Mouse (Mus musculus): ENCODE measurements at regions not wholly inside any gene's neighbourhood (a gene's known extent, or its start where the extent isn't known, plus 50 kb on each side); places are given as distances from the start of the nearest gene placed in this dataset.

- ATAC-seq (ENCODE audit: low FRiP score, low TSS enrichment): no peak
- Histone ChIP-seq H3K4me3 (ENCODE audit: low read length) (no peak overlapping the region), H3K9ac (ENCODE audit: low read depth, low read length) (no peak overlapping the region), H3K27ac (ENCODE audit: low read depth, low read length) (no peak overlapping the region), H3K36me3 (ENCODE audit: control insufficient read depth, insufficient read depth, low read length) (no peaks in the 10 kb centered on the region), H3K4me2 (replicated peaks; ENCODE audit: low read depth, low read length) (no peak overlapping the region), H3K4me1 (ENCODE audit: control insufficient read depth, insufficient read depth, low read length) (no peaks in the 10 kb centered on the region), H3K27me3 (ENCODE audit: control insufficient read depth, insufficient read depth, low read length) (no peaks in the 10 kb centered on the region), H3K9me3 (ENCODE audit: control insufficient read depth, low read length) (no peaks in the 10 kb centered on the region)
- WGBS: 87% methylated on average over 2 of the region's 2 CpGs
Measured at GRCm38 (mm10) chr17:75916590-75916989, 364.8 kb upstream of the Fam98a start.

- Histone ChIP-seq H3K27ac (ENCODE audit: low read depth, low read length) (no peak overlapping the region), H3K4me3 (ENCODE audit: low read length) (no peak overlapping the region), H3K27me3 (ENCODE audit: control insufficient read depth, insufficient read depth, low read length) (no peaks in the 10 kb centered on the region), H3K36me3 (ENCODE audit: control insufficient read depth, insufficient read depth, low read length) (no peaks in the 10 kb centered on the region), H3K9me3 (ENCODE audit: control insufficient read depth, low read length) (no peaks in the 10 kb centered on the region), H3K9ac (ENCODE audit: low read depth, low read length) (no peak overlapping the region), H3K4me1 (ENCODE audit: control insufficient read depth, insufficient read depth, low read length) (no peaks in the 10 kb centered on the region), H3K4me2 (replicated peaks; ENCODE audit: low read depth, low read length) (no peak overlapping the region)
- WGBS: 93% methylated on average over 1 of the region's 1 CpGs
- ATAC-seq (ENCODE audit: low FRiP score, low TSS enrichment): no peak
Measured at GRCm38 (mm10) chr17:75915256-75915655, 363.5 kb upstream of the Fam98a start.

- H3K27me3 ChIP-seq (ENCODE audit: control insufficient read depth, insufficient read depth, low read length): no peaks in the 10 kb centered on the region
- H3K27ac ChIP-seq (ENCODE audit: low read depth, low read length): no peak overlapping the region
- ATAC-seq (ENCODE audit: low FRiP score, low TSS enrichment): no peak
- WGBS: 81% methylated on average over 3 of the region's 3 CpGs
- no peak overlapping the region for H3K4me3 ChIP-seq (ENCODE audit: low read length)
- H3K9ac ChIP-seq (ENCODE audit: low read depth, low read length): no peak overlapping the region
- H3K4me1 ChIP-seq (ENCODE audit: control insufficient read depth, insufficient read depth, low read length): no peaks in the 10 kb centered on the region
- H3K4me2 ChIP-seq (replicated peaks; ENCODE audit: low read depth, low read length): no peak overlapping the region
- H3K36me3 ChIP-seq (ENCODE audit: control insufficient read depth, insufficient read depth, low read length): no peaks in the 10 kb centered on the region
- no peaks in the 10 kb centered on the region for H3K9me3 ChIP-seq (ENCODE audit: control insufficient read depth, low read length)
Measured at GRCm38 (mm10) chr17:75907085-75907484, 355.3 kb upstream of the Fam98a start.

- Histone ChIP-seq H3K9ac (ENCODE audit: low read depth, low read length) (no peak overlapping the region), H3K36me3 (ENCODE audit: control insufficient read depth, insufficient read depth, low read length) (no peaks in the 10 kb centered on the region), H3K4me3 (ENCODE audit: low read length) (no peak overlapping the region), H3K4me1 (ENCODE audit: control insufficient read depth, insufficient read depth, low read length) (no peaks in the 10 kb centered on the region), H3K4me2 (replicated peaks; ENCODE audit: low read depth, low read length) (no peak overlapping the region), H3K27me3 (ENCODE audit: control insufficient read depth, insufficient read depth, low read length) (no peaks in the 10 kb centered on the region), H3K9me3 (ENCODE audit: control insufficient read depth, low read length) (no peaks in the 10 kb centered on the region), H3K27ac (ENCODE audit: low read depth, low read length) (no peak overlapping the region)
- ATAC-seq (ENCODE audit: low FRiP score, low TSS enrichment): no peak
- 61% methylated on average over 3 of the region's 3 CpGs for WGBS
Measured at GRCm38 (mm10) chr17:75906643-75907042, 354.9 kb upstream of the Fam98a start.

GRCm38 (mm10) chr17:75895436-75895835 is 343.7 kb upstream of the Fam98a start:
- H3K4me3 ChIP-seq (ENCODE audit: low read length): no peak overlapping the region
- 58% methylated on average over 6 of the region's 6 CpGs for WGBS
- no peak overlapping the region for H3K27ac ChIP-seq (ENCODE audit: low read depth, low read length)
- H3K36me3 ChIP-seq (ENCODE audit: control insufficient read depth, insufficient read depth, low read length): no peaks in the 10 kb centered on the region
- 0 out of 2 replicates have a peak, but pooled peaks cover 3% of the 10 kb centered on the region for H3K4me1 ChIP-seq (ENCODE audit: control insufficient read depth, insufficient read depth, low read length)
- ATAC-seq (ENCODE audit: low FRiP score, low TSS enrichment): no peak
- H3K27me3 ChIP-seq (ENCODE audit: control insufficient read depth, insufficient read depth, low read length): no peaks in the 10 kb centered on the region
- H3K9ac ChIP-seq (ENCODE audit: low read depth, low read length): no peak overlapping the region
- no peak overlapping the region for H3K4me2 ChIP-seq (replicated peaks; ENCODE audit: low read depth, low read length)
- no peaks in the 10 kb centered on the region for H3K9me3 ChIP-seq (ENCODE audit: control insufficient read depth, low read length)

GRCm38 (mm10) chr17:75894934-75895333 is 343.2 kb upstream of the Fam98a start:
- Histone ChIP-seq H3K36me3 (ENCODE audit: control insufficient read depth, insufficient read depth, low read length) (no peaks in the 10 kb centered on the region), H3K4me3 (ENCODE audit: low read length) (no peak overlapping the region), H3K9ac (ENCODE audit: low read depth, low read length) (no peak overlapping the region), H3K4me2 (replicated peaks; ENCODE audit: low read depth, low read length) (no peak overlapping the region), H3K4me1 (ENCODE audit: control insufficient read depth, insufficient read depth, low read length) (0 out of 2 replicates have a peak, but pooled peaks cover 3% of the 10 kb centered on the region), H3K9me3 (ENCODE audit: control insufficient read depth, low read length) (no peaks in the 10 kb centered on the region), H3K27me3 (ENCODE audit: control insufficient read depth, insufficient read depth, low read length) (no peaks in the 10 kb centered on the region), H3K27ac (ENCODE audit: low read depth, low read length) (no peak overlapping the region)
- 75% methylated on average over 4 of the region's 4 CpGs for WGBS
- no peak for ATAC-seq (ENCODE audit: low FRiP score, low TSS enrichment)

- Histone ChIP-seq H3K4me3 (ENCODE audit: low read length) (no peak overlapping the region), H3K36me3 (ENCODE audit: control insufficient read depth, insufficient read depth, low read length) (no peaks in the 10 kb centered on the region), H3K27ac (ENCODE audit: low read depth, low read length) (no peak overlapping the region), H3K9ac (ENCODE audit: low read depth, low read length) (no peak overlapping the region), H3K27me3 (ENCODE audit: control insufficient read depth, insufficient read depth, low read length) (no peaks in the 10 kb centered on the region), H3K4me2 (replicated peaks; ENCODE audit: low read depth, low read length) (no peak overlapping the region), H3K4me1 (ENCODE audit: control insufficient read depth, insufficient read depth, low read length) (0 out of 2 replicates have a peak, but pooled peaks cover 3% of the 10 kb centered on the region), H3K9me3 (ENCODE audit: control insufficient read depth, low read length) (no peaks in the 10 kb centered on the region)
- no peak for ATAC-seq (ENCODE audit: low FRiP score, low TSS enrichment)
- WGBS: 50% methylated on average over 1 of the region's 1 CpGs
Measured at GRCm38 (mm10) chr17:75893559-75893958, 341.8 kb upstream of the Fam98a start.

- Histone ChIP-seq H3K9me3 (ENCODE audit: control insufficient read depth, low read length) (no peaks in the 10 kb centered on the region), H3K27me3 (ENCODE audit: control insufficient read depth, insufficient read depth, low read length) (no peaks in the 10 kb centered on the region), H3K36me3 (ENCODE audit: control insufficient read depth, insufficient read depth, low read length) (no peaks in the 10 kb centered on the region), H3K27ac (ENCODE audit: low read depth, low read length) (no peak overlapping the region), H3K4me3 (ENCODE audit: low read length) (no peak overlapping the region), H3K4me2 (replicated peaks; ENCODE audit: low read depth, low read length) (no peak overlapping the region), H3K4me1 (ENCODE audit: control insufficient read depth, insufficient read depth, low read length) (0 out of 2 replicates have a peak, but pooled peaks cover 3% of the 10 kb centered on the region), H3K9ac (ENCODE audit: low read depth, low read length) (no peak overlapping the region)
- no peak for ATAC-seq (ENCODE audit: low FRiP score, low TSS enrichment)
- WGBS: 63% methylated on average over 4 of the region's 4 CpGs
Measured at GRCm38 (mm10) chr17:75892156-75892555, 340.4 kb upstream of the Fam98a start.

GRCm38 (mm10) chr17:75891564-75891963 is 339.8 kb upstream of the Fam98a start:
- H3K4me3 ChIP-seq (ENCODE audit: low read length): no peak overlapping the region

More at GRCm38 (mm10) chr17:75891564-75891963, 339.8 kb upstream of the Fam98a start:
- ATAC-seq (ENCODE audit: low FRiP score, low TSS enrichment): no peak
- Histone ChIP-seq H3K4me2 (replicated peaks; ENCODE audit: low read depth, low read length) (no peak overlapping the region), H3K27me3 (ENCODE audit: control insufficient read depth, insufficient read depth, low read length) (no peaks in the 10 kb centered on the region), H3K36me3 (ENCODE audit: control insufficient read depth, insufficient read depth, low read length) (no peaks in the 10 kb centered on the region), H3K9ac (ENCODE audit: low read depth, low read length) (no peak overlapping the region), H3K9me3 (ENCODE audit: control insufficient read depth, low read length) (no peaks in the 10 kb centered on the region), H3K4me1 (ENCODE audit: control insufficient read depth, insufficient read depth, low read length) (0 out of 2 replicates have a peak, but pooled peaks cover 3% of the 10 kb centered on the region), H3K27ac (ENCODE audit: low read depth, low read length) (no peak overlapping the region)
- WGBS: 88% methylated on average over 4 of the region's 4 CpGs

Data from kidney, embryonic 14.5 days (tissue).